Mouse (Mus musculus) bone marrow macrophage, adult 2 months (primary cell): ENCODE data around the gene Myl10.

ENCODE experiments used
- CTCF ChIP-seq: IDR thresholded peaks from 2 replicates; pipeline ENCODE4 v1.5.1; 2012; ENCODE audit warnings: low read depth, mild to moderate bottlenecking, low read length, moderate library complexity
- POLR2A ChIP-seq: IDR thresholded peaks from 2 replicates; pipeline ENCODE4 v1.6.1; 2012; ENCODE audit warnings: mild to moderate bottlenecking, low read depth, low read length, borderline replicate concordance

DNA sequence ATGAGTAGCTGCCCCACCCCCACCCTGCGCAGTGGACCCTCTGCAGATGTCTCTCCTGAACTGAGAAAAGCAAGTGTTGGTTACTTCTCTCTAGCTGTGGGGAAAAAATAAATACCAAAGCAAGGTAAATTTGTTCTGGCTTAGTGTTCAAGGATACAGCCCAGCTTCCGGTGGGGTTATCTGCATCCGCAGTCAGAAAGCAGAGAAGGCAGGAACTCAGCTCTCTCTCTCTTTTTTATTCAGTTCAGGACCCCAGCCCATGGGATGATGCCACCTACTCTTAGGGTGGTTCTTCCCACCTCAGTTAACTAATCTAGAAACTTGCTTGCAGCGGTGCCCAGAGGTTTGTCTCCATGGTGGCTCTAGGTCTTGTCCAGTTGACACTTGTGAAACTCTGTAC is at the start of gene Myl10:
- TF ChIP-seq CTCF (no peak), POLR2A (no peak)
